Mouse (Mus musculus) ES-E14 (cell line): ENCODE data around the gene Sh2b3. TPM values are rescaled to one million over a fixed set of nuclear protein-coding genes. Genes with fewer than 3 reads are reported as not detected.

Experiments
- DNase-seq: peaks from one replicate; pipeline ENCODE4 v3.0.0-alpha.2; 2013; ENCODE audit warnings: low read depth, low spot score
- H3K27ac ChIP-seq: 2 replicates; pipeline ENCODE4 v1.5.1; 2012; ENCODE audit warnings: low read depth, mild to moderate bottlenecking, low read length, moderate library complexity, mixed read lengths; ENCODE audit not compliant: poor library complexity, insufficient read depth, severe bottlenecking
- H3K36me3 ChIP-seq: 2 replicates; pipeline ENCODE4 v1.6.1; 2012; ENCODE audit warnings: mild to moderate bottlenecking, low read length, moderate library complexity, mixed read lengths; ENCODE audit not compliant: control insufficient read depth, poor library complexity, insufficient read depth, severe bottlenecking
- H3K4me1 ChIP-seq, 2 experiments: fragments of 150-350 bp in 1 of 2; sonication (generic) in 1 of 2; 2 replicates each; pipeline ENCODE4 v1.6.1; 2012; ENCODE audit warnings: low read length in 2 of 2, mild to moderate bottlenecking in 1 of 2, mixed read lengths in 1 of 2; ENCODE audit not compliant: control insufficient read depth in 2 of 2, insufficient read depth in 2 of 2, poor library complexity in 1 of 2
- H3K4me3 ChIP-seq, 2 experiments: fragments of 150-350 bp in 1 of 2; sonication (generic) in 1 of 2; 2 replicates each; pipeline ENCODE4 v1.5.1; 2012; ENCODE audit warnings: low read length in 2 of 2, low read depth in 1 of 2, mild to moderate bottlenecking in 1 of 2, mixed read lengths in 1 of 2; ENCODE audit not compliant: insufficient read depth in 1 of 2, poor library complexity in 1 of 2, severe bottlenecking in 1 of 2
- H3K9ac ChIP-seq: 2 replicates; pipeline ENCODE4 v1.6.1; 2012; ENCODE audit warnings: low read depth, mild to moderate bottlenecking, low read length, mixed read lengths; ENCODE audit not compliant: poor library complexity, insufficient read depth, severe bottlenecking
- H3K9me3 ChIP-seq: fragments of 150-350 bp; sonication (generic); 2 replicates; pipeline ENCODE4 v1.6.1; 2012; ENCODE audit warnings: low read depth, mild to moderate bottlenecking, low read length; ENCODE audit not compliant: control insufficient read depth, insufficient read depth
- CHD2 ChIP-seq: IDR thresholded peaks from 2 replicates; pipeline ENCODE4 v1.6.1; 2014; ENCODE audit warnings: mild to moderate bottlenecking, low read depth, low read length, inconsistent platforms
- HCFC1 ChIP-seq: IDR thresholded peaks from 2 replicates; pipeline ENCODE4 v1.6.1; 2012; ENCODE audit warnings: low read length, inconsistent platforms, borderline replicate concordance; ENCODE audit not compliant: insufficient read depth
- MAFK ChIP-seq: IDR thresholded peaks from 2 replicates; pipeline ENCODE4 v1.6.1; 2014; ENCODE audit warnings: mild to moderate bottlenecking, low read depth, low read length, inconsistent platforms; ENCODE audit not compliant: insufficient read depth
- ZC3H11A ChIP-seq: IDR thresholded peaks from 2 replicates; pipeline ENCODE4 v1.6.1; 2012; ENCODE audit warnings: low read depth, mild to moderate bottlenecking, inconsistent platforms, low read length, borderline replicate concordance
- ZNF384 ChIP-seq: IDR thresholded peaks from 2 replicates; pipeline ENCODE4 v1.6.1; 2012; ENCODE audit warnings: low read depth, low read length, inconsistent platforms
- in situ Hi-C, 2 experiments: fragments of 600-800 bp; cut with MboI; formaldehyde crosslinking; loops; one replicate each; pipeline ENCODE4 v1.15.1; 2025; ENCODE audit warnings: low sequenced_read_pairs in 2 of 2, inconsistent platforms in 1 of 2; ENCODE audit not compliant: unreplicated experiment in 2 of 2
- total RNA-seq: library from RNA; depleted of rRNA; stranded (reverse); fragments of 300-350 nt; gene quantifications from 2 replicates; pipeline ENCODE4 v1.2.3, GENCODE M21; 2012

Sh2b3 gene
- total RNA-seq, 1 experiment: 9.1 TPM

GRCm38 (mm10) chr5:121832376-121833155 lies 4.9 kb downstream of the Sh2b3 start:
- no peak for DNase-seq
- no peaks in the 10 kb centered on the region for H3K9me3 ChIP-seq
- no peak overlapping the region for H3K4me3 ChIP-seq
- no peak overlapping the region for H3K9ac ChIP-seq
- TF ChIP-seq ZC3H11A (no peak), MAFK (no peak), CHD2 (no peak), HCFC1 (no peak), ZNF384 (no peak)
- no peak overlapping the region for H3K27ac ChIP-seq
- in situ Hi-C loops: no loop called here
- H3K4me1 ChIP-seq: peaks cover 0 to 21% of the 10 kb centered on the region in 2 experiments; a peak in 1 of 4 replicates
- peaks cover 8% of the 10 kb centered on the region; the same call in 1 of the 2 replicates for H3K36me3 ChIP-seq

- TF ChIP-seq HCFC1 (no peak), MAFK (no peak)
- Histone ChIP-seq H3K4me3 (no peak overlapping the region), H3K4me1 (peaks cover 0 to 21% of the 10 kb centered on the region in 2 experiments; a peak in 1 of 4 replicates), H3K36me3 (peaks cover 8% of the 10 kb centered on the region; the same call in 1 of the 2 replicates), H3K27ac (no peak overlapping the region), H3K9me3 (no peaks in the 10 kb centered on the region), H3K9ac (no peak overlapping the region)
- DNase-seq: no peak
- in situ Hi-C loops: no loop called here
Observed at GRCm38 (mm10) chr5:121831002-121831601, 6.3 kb downstream of the Sh2b3 start.

- TF ChIP-seq ZNF384 (no peak), HCFC1 (peak; percentile 45; the same call in 1 of the 2 replicates)
- Histone ChIP-seq H3K9ac (peak overlapping the region; percentile 38), H3K4me3 (peak overlapping the region; percentile 63 to 69), H3K9me3 (no peaks in the 10 kb centered on the region), H3K4me1 (peaks cover 0 to 9% of the 10 kb centered on the region in 2 experiments; a peak in 1 of 4 replicates), H3K36me3 (peaks cover 10% of the 10 kb centered on the region; the same call in 1 of the 2 replicates), H3K27ac (no peak overlapping the region)
- no peak for DNase-seq
- in situ Hi-C loops: no loop called here
Observed at GRCm38 (mm10) chr5:121828491-121829432, 8.7 kb downstream of the Sh2b3 start.

GRCm38 (mm10) chr5:121827876-121828275 lies 9.6 kb downstream of the Sh2b3 start:
- in situ Hi-C loops: no loop called here
- Histone ChIP-seq H3K27ac (no peak overlapping the region), H3K9me3 (no peaks in the 10 kb centered on the region), H3K9ac (no peak overlapping the region), H3K36me3 (peaks cover 10% of the 10 kb centered on the region; the same call in 1 of the 2 replicates), H3K4me3 (peak overlapping the region in 1 of 2 experiments; percentile 63; a peak in 1 of 4 replicates), H3K4me1 (peaks cover 0 to 4% of the 10 kb centered on the region in 2 experiments; a peak in 1 of 4 replicates)
- TF ChIP-seq ZC3H11A (no peak), ZNF384 (no peak), CHD2 (no peak), HCFC1 (no peak), MAFK (peak; percentile 67; the same call in 1 of the 2 replicates)
- DNase-seq: no peak
